ENCODE assay signal across 13 mouse cellular contexts in genomic region chr1:62860327-62860726, GRCm38 (mm10).
DNase-seq lines count a peak whose midpoint lies in the region; ATAC-seq lines count a peak whose summit lies in the region.
"Had no signal": no experiment of that assay in that cellular context is flagged by ENCODE, and none has a peak within 500 bp of the region (broad histone marks: within the 10 kb centered on the region; RNA-seq: fewer than 3 reads in every experiment).

No protein-coding gene starts in this region.

- 31% methylated on average over 5 of the region's 5 CpGs for WGBS in lung, embryonic 15.5 days
- 42% methylated on average over 5 of the region's 5 CpGs for WGBS in embryonic facial prominence, embryonic 15.5 days
- WGBS in limb, embryonic 11.5 days, result 37% methylated on average over 5 of the region's 5 CpGs

- H3K4me2 ChIP-seq in lung, embryonic 15.5 days, result no peak overlapping the region
- no peak overlapping the region for H3K4me2 ChIP-seq in embryonic facial prominence, embryonic 15.5 days (replicated peaks)
- 0 out of 2 replicates have a peak overlapping the region, but pooled peaks have one; percentile 4 for H3K4me2 ChIP-seq in limb, embryonic 11.5 days (ENCODE audit: low read depth, severe bottlenecking)
- H3K4me2 ChIP-seq: liver, embryonic 12.5 days had no signal

- peak; percentile 66; the same call in 1 of the 2 replicates for ATAC-seq in lung, embryonic 15.5 days (ENCODE audit: borderline replicate concordance, extremely low read depth, low FRiP score, low TSS enrichment)
- no peak for ATAC-seq in embryonic facial prominence, embryonic 15.5 days (ENCODE audit: insufficient number of reproducible peaks, low FRiP score, low TSS enrichment, low read depth)
- no peak for ATAC-seq in limb, embryonic 11.5 days (ENCODE audit: insufficient number of reproducible peaks, low FRiP score, low TSS enrichment, low read depth)
- ATAC-seq: activated CD4-positive, CD25-positive, alpha-beta regulatory T cell, adult 4 months had no signal

- H3K36me3 ChIP-seq in lung, embryonic 15.5 days, result no peaks in the 10 kb centered on the region
- H3K36me3 ChIP-seq in embryonic facial prominence, embryonic 15.5 days, result no peaks in the 10 kb centered on the region
- no peaks in the 10 kb centered on the region for H3K36me3 ChIP-seq in limb, embryonic 11.5 days (ENCODE audit: control insufficient read depth, insufficient read depth, low read length)
- H3K36me3 ChIP-seq: liver, embryonic 12.5 days had no signal

- H3K4me1 ChIP-seq in lung, embryonic 15.5 days, result peaks cover 24% of the 10 kb centered on the region
- H3K4me1 ChIP-seq in embryonic facial prominence, embryonic 15.5 days, result peaks cover 27% of the 10 kb centered on the region
- H3K4me1 ChIP-seq in limb, embryonic 11.5 days (ENCODE audit: control insufficient read depth, insufficient read depth, low read length), result peaks cover 9% of the 10 kb centered on the region

- peak overlapping the region; percentile 55 for H3K27ac ChIP-seq in lung, embryonic 15.5 days
- H3K27ac ChIP-seq in embryonic facial prominence, embryonic 15.5 days (replicated peaks), result peak overlapping the region; percentile 59; the same call in 1 of the 2 replicates
- no peak overlapping the region for H3K27ac ChIP-seq in limb, embryonic 11.5 days (replicated peaks; ENCODE audit: low read depth, low read length)
- H3K27ac ChIP-seq: kidney, postnatal 0 days; left cerebral cortex, adult 2 months; liver, embryonic 12.5 days had no signal

- DNase-seq in heart, adult 11 months, result peak; percentile 23
- no peak for DNase-seq in heart, adult 18-20 months
- DNase-seq in lung, postnatal 4 days, result no peak
- no peak for DNase-seq in limb, embryonic 11.5 days (ENCODE audit: low spot score)
- no peak for DNase-seq in adrenal gland, adult 8-10 months
- DNase-seq in kidney, adult 9 months, result no peak
- DNase-seq: cerebellum, postnatal 36 days had no signal

- no peak overlapping the region for H3K9ac ChIP-seq in lung, embryonic 15.5 days
- H3K9ac ChIP-seq in embryonic facial prominence, embryonic 15.5 days, result no peak overlapping the region
- H3K9ac ChIP-seq in limb, embryonic 11.5 days (ENCODE audit: low read length), result no peak overlapping the region
- H3K9ac ChIP-seq: liver, embryonic 12.5 days had no signal

- H3K4me3 ChIP-seq in lung, embryonic 15.5 days, result no peak overlapping the region
- H3K4me3 ChIP-seq in embryonic facial prominence, embryonic 15.5 days (replicated peaks), result no peak overlapping the region
- no peak overlapping the region for H3K4me3 ChIP-seq in limb, embryonic 11.5 days (ENCODE audit: low read depth, low read length)
- H3K4me3 ChIP-seq: left cerebral cortex, adult 2 months; liver, embryonic 12.5 days had no signal

- no peaks in the 10 kb centered on the region for H3K27me3 ChIP-seq in lung, embryonic 15.5 days
- H3K27me3 ChIP-seq in embryonic facial prominence, embryonic 15.5 days, result no peaks in the 10 kb centered on the region
- H3K27me3 ChIP-seq in limb, embryonic 11.5 days (ENCODE audit: control insufficient read depth, insufficient read depth, low read length), result no peaks in the 10 kb centered on the region
- H3K27me3 ChIP-seq: liver, embryonic 12.5 days had no signal

- no peaks in the 10 kb centered on the region for H3K9me3 ChIP-seq in lung, embryonic 15.5 days
- H3K9me3 ChIP-seq in embryonic facial prominence, embryonic 15.5 days (replicated peaks), result no peaks in the 10 kb centered on the region
- no peaks in the 10 kb centered on the region for H3K9me3 ChIP-seq in limb, embryonic 11.5 days (ENCODE audit: control insufficient read depth, low read length)
- H3K9me3 ChIP-seq: liver, embryonic 12.5 days had no signal
